Mouse (Mus musculus) forebrain, embryonic 10.5 days (tissue): ENCODE results near the gene Man2a1. TPM values are rescaled to one million over a fixed set of nuclear protein-coding genes. Genes with fewer than 3 reads are reported as not detected.

Source experiments
- DNase-seq: peaks from one replicate; pipeline ENCODE4 v3.0.0-alpha.2; 2017; ENCODE audit warnings: low spot score; ENCODE audit errors: extremely low spot score
- H3K27ac ChIP-seq: fragments of 300-500 bp; sonication (generic); 2 replicates; pipeline ENCODE4 v1.5.1; 2016; ENCODE audit warnings: mild to moderate bottlenecking
- H3K27me3 ChIP-seq: fragments of 300-500 bp; sonication (generic); 2 replicates; pipeline ENCODE4 v1.6.1; 2016; ENCODE audit warnings: mild to moderate bottlenecking; ENCODE audit not compliant: poor library complexity, severe bottlenecking
- H3K36me3 ChIP-seq: fragments of 300-500 bp; sonication (generic); replicated peaks from 2 replicates; pipeline ENCODE4 v1.6.1; 2016; ENCODE audit warnings: mild to moderate bottlenecking, moderate library complexity
- H3K4me1 ChIP-seq: fragments of 300-500 bp; sonication (generic); 2 replicates; pipeline ENCODE4 v1.6.1; 2016
- H3K4me3 ChIP-seq: fragments of 300-500 bp; sonication (generic); 2 replicates; pipeline ENCODE4 v1.5.1; 2016; ENCODE audit warnings: mild to moderate bottlenecking, moderate library complexity
- H3K9me3 ChIP-seq: fragments of 300-500 bp; sonication (generic); 2 replicates; pipeline ENCODE4 v1.6.1; 2016; ENCODE audit warnings: mild to moderate bottlenecking, moderate library complexity
- WGBS: fragments of 180-500 bp; shearing (Covaris S2); methylation state at CpG from one replicate; pipeline ENCODE4 v1.1.7; 2016; 5-methylcytosine and 5-hydroxymethylcytosine counted together
- polyA plus RNA-seq: library from polyadenylated mRNA; unstranded; fragments of >200 nt; fragmentation: Nextera tagmentation; extraction: Ambion mirVana; gene quantifications from 2 replicates; pipeline ENCODE4 v1.2.1, GENCODE M21; 2016

Gene Man2a1
- polyA plus RNA-seq, 1 experiment from 2014 or later = 3.1 TPM

- WGBS = 91% methylated on average over 6 of the region's 6 CpGs
- Histone ChIP-seq H3K4me3 (no peak overlapping the region), H3K4me1 (peaks cover 28% of the 10 kb centered on the region), H3K36me3 (peaks cover 5% of the 10 kb centered on the region; the same call in 1 of the 2 replicates), H3K27me3 (no peaks in the 10 kb centered on the region; the same call in 1 of the 2 replicates), H3K9me3 (no peaks in the 10 kb centered on the region), H3K27ac (no peak overlapping the region)
- no peak for DNase-seq
Observed at GRCm38 (mm10) chr17:64608228-64608627, 7.7 kb downstream of the Man2a1 start.

DNA sequence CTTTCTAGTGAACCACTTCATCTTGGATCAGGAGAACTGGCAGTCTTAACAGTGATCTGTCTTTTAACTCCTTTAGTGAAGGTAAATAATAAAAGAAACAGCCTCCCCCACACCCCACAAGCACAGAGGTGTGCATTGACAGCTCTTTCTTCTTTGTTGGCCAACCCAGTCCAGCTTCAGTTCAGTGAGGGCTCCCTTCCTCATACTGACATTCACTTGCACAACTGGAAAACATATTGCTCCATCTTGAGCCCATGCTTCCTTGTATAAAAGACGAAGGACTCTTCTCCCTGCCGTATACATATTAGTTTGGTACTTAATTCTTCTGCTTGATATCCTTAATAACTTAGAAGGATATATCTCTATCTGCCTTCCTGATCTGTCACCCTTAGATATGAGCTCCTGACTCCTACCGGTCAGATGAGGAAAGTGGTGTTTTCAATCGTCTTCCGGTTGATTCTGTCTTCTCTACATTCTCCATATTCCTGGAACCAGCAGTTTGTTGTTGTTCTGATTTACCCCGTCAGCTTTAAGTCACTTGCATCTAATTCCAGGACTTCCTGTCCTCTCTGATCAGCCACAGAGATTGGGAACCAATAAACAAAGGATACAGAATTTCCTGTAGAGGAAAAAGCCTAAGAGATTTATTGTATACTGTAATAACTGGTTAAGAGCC, 8.5 kb downstream of the Man2a1 start:
- DNase-seq = no peak
- Histone ChIP-seq H3K27ac (no peak overlapping the region), H3K4me1 (peaks cover 20% of the 10 kb centered on the region), H3K27me3 (no peaks in the 10 kb centered on the region), H3K9me3 (no peaks in the 10 kb centered on the region), H3K4me3 (no peak overlapping the region), H3K36me3 (peaks cover 5% of the 10 kb centered on the region; the same call in 1 of the 2 replicates)
- WGBS = 86% methylated on average over 6 of the region's 6 CpGs

GRCm38 (mm10) chr17:64609741-64610140, 9.2 kb downstream of the Man2a1 start:
- no peak for DNase-seq
- Histone ChIP-seq H3K4me3 (no peak overlapping the region), H3K36me3 (peaks cover 5% of the 10 kb centered on the region; the same call in 1 of the 2 replicates), H3K4me1 (peaks cover 15% of the 10 kb centered on the region), H3K9me3 (no peaks in the 10 kb centered on the region), H3K27ac (no peak overlapping the region), H3K27me3 (no peaks in the 10 kb centered on the region)
- 46% methylated on average over 3 of the region's 3 CpGs for WGBS

- no peak for DNase-seq
- Histone ChIP-seq H3K36me3 (peaks cover 5% of the 10 kb centered on the region; the same call in 1 of the 2 replicates), H3K27me3 (no peaks in the 10 kb centered on the region), H3K27ac (no peak overlapping the region), H3K4me1 (peaks cover 3% of the 10 kb centered on the region), H3K4me3 (no peak overlapping the region), H3K9me3 (no peaks in the 10 kb centered on the region)
- 93% methylated on average over 5 of the region's 5 CpGs for WGBS
Observed at GRCm38 (mm10) chr17:64611426-64611825, 10.9 kb downstream of the Man2a1 start.

DNA sequence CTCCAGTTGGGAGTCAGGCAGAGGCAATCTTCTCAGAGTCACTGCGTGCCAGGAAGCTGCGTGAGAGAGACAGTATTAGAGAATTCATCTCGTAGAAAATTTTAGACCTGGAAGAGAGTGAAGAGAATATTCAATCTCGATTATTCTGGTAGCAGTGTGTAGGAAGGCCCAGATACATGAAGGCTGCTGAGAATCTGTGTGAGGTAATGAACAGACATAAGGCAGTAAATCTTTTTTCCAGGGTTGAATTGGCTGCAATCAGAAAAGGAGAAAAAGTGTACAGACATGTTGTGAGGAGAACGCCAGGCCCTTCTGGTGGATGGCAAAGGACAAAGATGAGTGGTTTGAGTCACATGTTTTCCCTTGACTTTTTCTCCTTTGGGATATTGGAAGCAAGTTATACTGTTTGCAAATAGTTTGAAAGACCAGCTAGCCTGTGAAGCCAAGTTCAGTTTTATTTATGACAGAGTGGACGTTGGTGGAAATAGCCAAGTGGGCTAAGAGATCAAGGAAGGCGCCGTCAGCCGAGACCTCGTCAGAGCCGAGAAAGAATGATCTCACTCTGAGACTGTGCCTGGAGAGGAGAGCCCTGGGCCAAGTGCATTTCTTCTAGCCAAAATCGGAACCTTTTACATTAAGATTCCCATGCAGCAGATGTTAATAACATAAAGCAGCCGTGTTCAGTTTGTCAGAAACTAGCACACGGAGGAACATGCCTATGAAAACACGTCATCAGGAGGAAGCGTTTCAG, 11.8 kb downstream of the Man2a1 start:
- DNase-seq = no peak
- no peak overlapping the region for H3K4me3 ChIP-seq
- peaks cover 5% of the 10 kb centered on the region; the same call in 1 of the 2 replicates for H3K36me3 ChIP-seq
- H3K9me3 ChIP-seq = no peaks in the 10 kb centered on the region
- peaks cover 3% of the 10 kb centered on the region for H3K4me1 ChIP-seq
- 96% methylated on average over 16 of the region's 16 CpGs for WGBS
- H3K27ac ChIP-seq = no peak overlapping the region
- no peaks in the 10 kb centered on the region for H3K27me3 ChIP-seq

- Histone ChIP-seq H3K4me1 (peaks cover 3% of the 10 kb centered on the region), H3K4me3 (no peak overlapping the region), H3K9me3 (no peaks in the 10 kb centered on the region), H3K36me3 (peaks cover 5% of the 10 kb centered on the region; the same call in 1 of the 2 replicates), H3K27me3 (no peaks in the 10 kb centered on the region), H3K27ac (no peak overlapping the region)
- DNase-seq = no peak
- WGBS = 91% methylated on average over 3 of the region's 3 CpGs
Observed at GRCm38 (mm10) chr17:64612930-64613329, 12.4 kb downstream of the Man2a1 start.

- WGBS = 72% methylated on average over 3 of the region's 3 CpGs
- H3K27me3 ChIP-seq = no peaks in the 10 kb centered on the region
- no peaks in the 10 kb centered on the region for H3K9me3 ChIP-seq
Observed at GRCm38 (mm10) chr17:64613351-64613750, 12.8 kb downstream of the Man2a1 start.

DNA sequence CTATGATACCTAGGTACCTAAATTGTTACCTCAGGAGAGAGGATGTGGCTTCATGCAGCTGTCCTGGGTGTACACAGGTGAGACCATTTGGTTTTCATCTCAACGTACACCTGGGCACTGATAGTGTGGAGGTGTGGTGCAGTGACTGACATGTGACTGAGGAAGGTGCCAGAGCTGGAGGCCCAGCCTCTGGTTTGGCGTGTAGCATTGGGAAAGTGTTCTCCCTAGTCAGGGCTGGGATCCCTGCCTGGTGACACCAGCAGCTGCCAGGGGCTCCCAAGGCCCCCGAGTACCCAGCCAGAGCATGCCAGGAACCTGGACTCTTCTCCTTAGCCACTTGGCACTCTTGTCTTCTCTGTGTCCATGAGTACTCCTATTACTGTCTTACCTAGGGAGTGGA, 14.3 kb downstream of the Man2a1 start:
- WGBS = 90% methylated on average over 3 of the region's 3 CpGs
- Histone ChIP-seq H3K4me1 (peaks cover 3% of the 10 kb centered on the region), H3K27me3 (no peaks in the 10 kb centered on the region), H3K27ac (no peak overlapping the region), H3K9me3 (no peaks in the 10 kb centered on the region), H3K4me3 (no peak overlapping the region), H3K36me3 (peaks cover 5% of the 10 kb centered on the region; the same call in 1 of the 2 replicates)
- no peak for DNase-seq

More at GRCm38 (mm10) chr17:64613351-64613750, 12.8 kb downstream of the Man2a1 start:
- H3K4me3 ChIP-seq = no peak overlapping the region
- peaks cover 3% of the 10 kb centered on the region for H3K4me1 ChIP-seq
- no peak for DNase-seq
- H3K27ac ChIP-seq = no peak overlapping the region
- H3K36me3 ChIP-seq = peaks cover 5% of the 10 kb centered on the region; the same call in 1 of the 2 replicates

DNA sequence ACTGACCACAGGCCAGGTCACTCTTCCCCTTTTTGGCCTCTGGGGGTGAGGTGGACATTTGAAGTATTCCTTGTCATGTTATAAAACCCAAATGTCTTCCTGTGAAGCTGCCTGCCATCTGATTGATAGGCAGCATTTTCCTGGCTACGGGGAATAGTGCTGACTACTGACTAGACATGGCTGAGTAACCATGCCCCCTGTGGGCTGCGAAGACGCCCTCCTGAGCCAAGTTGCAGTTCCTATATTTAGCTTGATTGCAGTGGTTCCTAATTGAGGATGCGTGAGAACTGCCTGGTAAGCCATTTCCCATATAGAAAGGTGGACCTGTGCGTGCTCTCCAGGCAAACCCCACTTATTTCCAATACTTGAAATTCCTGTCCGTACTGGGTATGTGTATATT, 14.9 kb downstream of the Man2a1 start:
- WGBS = 88% methylated on average over 6 of the region's 6 CpGs
- no peak overlapping the region for H3K27ac ChIP-seq
- no peaks in the 10 kb centered on the region for H3K9me3 ChIP-seq
- no peak for DNase-seq
- H3K4me1 ChIP-seq = peaks cover 3% of the 10 kb centered on the region
- H3K27me3 ChIP-seq = no peaks in the 10 kb centered on the region
- peaks cover 5% of the 10 kb centered on the region; the same call in 1 of the 2 replicates for H3K36me3 ChIP-seq
- H3K4me3 ChIP-seq = no peak overlapping the region

- H3K4me3 ChIP-seq = no peak overlapping the region
- H3K9me3 ChIP-seq = no peaks in the 10 kb centered on the region
- H3K36me3 ChIP-seq = peaks cover 5% of the 10 kb centered on the region; the same call in 1 of the 2 replicates
- peaks cover 3% of the 10 kb centered on the region for H3K4me1 ChIP-seq
- no peak for DNase-seq
- no peaks in the 10 kb centered on the region for H3K27me3 ChIP-seq
- 86% methylated on average over 6 of the region's 6 CpGs for WGBS
- H3K27ac ChIP-seq = no peak overlapping the region
Observed at GRCm38 (mm10) chr17:64616259-64616658, 15.7 kb downstream of the Man2a1 start.

- 95% methylated on average over 4 of the region's 4 CpGs for WGBS
- no peak overlapping the region for H3K4me3 ChIP-seq
Observed at GRCm38 (mm10) chr17:64617838-64618237, 17.3 kb downstream of the Man2a1 start.

DNA sequence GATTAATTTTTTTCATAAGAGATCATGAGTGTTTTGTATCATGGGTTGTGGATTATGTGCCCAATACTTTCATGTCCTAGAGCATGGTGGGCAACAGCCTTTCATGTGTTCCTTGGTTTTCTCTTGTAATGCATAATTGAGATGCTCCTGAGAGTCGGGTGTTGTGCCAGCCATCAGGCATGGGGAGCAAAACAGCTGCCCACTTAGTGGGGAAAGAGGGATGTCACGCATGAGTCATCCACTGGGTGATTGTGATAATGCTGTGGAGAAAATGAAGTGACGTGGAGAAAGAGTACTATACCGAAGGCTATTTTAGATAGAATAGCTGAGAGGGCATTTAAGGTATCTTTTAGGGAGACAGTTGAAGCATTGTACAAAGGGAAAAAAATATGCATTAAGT, 18.5 kb downstream of the Man2a1 start:
- Histone ChIP-seq H3K9me3 (no peaks in the 10 kb centered on the region), H3K4me1 (peaks cover 7% of the 10 kb centered on the region), H3K4me3 (no peak overlapping the region), H3K27me3 (no peaks in the 10 kb centered on the region), H3K27ac (no peak overlapping the region), H3K36me3 (no peaks in the 10 kb centered on the region)
- WGBS = 87% methylated on average over 4 of the region's 4 CpGs
- DNase-seq = no peak

More at GRCm38 (mm10) chr17:64617838-64618237, 17.3 kb downstream of the Man2a1 start:
- Histone ChIP-seq H3K27me3 (no peaks in the 10 kb centered on the region), H3K4me1 (peaks cover 7% of the 10 kb centered on the region), H3K27ac (no peak overlapping the region), H3K9me3 (no peaks in the 10 kb centered on the region), H3K36me3 (no peaks in the 10 kb centered on the region)
- no peak for DNase-seq

- H3K9me3 ChIP-seq = no peaks in the 10 kb centered on the region
- no peak overlapping the region for H3K4me3 ChIP-seq
- no peak overlapping the region for H3K27ac ChIP-seq
- H3K4me1 ChIP-seq = peaks cover 7% of the 10 kb centered on the region
- no peak for DNase-seq
- 79% methylated on average over 9 of the region's 9 CpGs for WGBS
- H3K36me3 ChIP-seq = 0 out of 2 replicates have a peak, but pooled peaks cover 4% of the 10 kb centered on the region
- no peaks in the 10 kb centered on the region for H3K27me3 ChIP-seq
Observed at GRCm38 (mm10) chr17:64620135-64620534, 19.6 kb downstream of the Man2a1 start.
